ENCODE assay signal across 8 mouse cellular contexts in genomic region chr9:75440796-75441666, GRCm38 (mm10). TPM values are rescaled to one million over a fixed set of nuclear protein-coding genes. Genes with fewer than 3 reads are reported as not detected.
DNase-seq lines count a peak whose midpoint lies in the region; ATAC-seq lines count a peak whose summit lies in the region.

Gene Leo1 (plus strand): TSS chr9:75441524.

- peak; percentile 92 for ATAC-seq in intestine, embryonic 14.5 days (replicated peaks; ENCODE audit: low FRiP score, low TSS enrichment, low read depth)

- intact Hi-C loops in gastrocnemius, postnatal 14 days (cut with DNase I; ENCODE audit: low total_unique reads), result no loop called here
- intact Hi-C loops in left cerebral cortex, postnatal 14 days (cut with DNase I), result loop anchor here (1.0 to 2.0 kb wide), 2 partner anchors 32 to 158 kb away; no protein-coding TSS in a partner anchor

- peak within 1 kb of the TSS; percentile 67 for H3K4me3 ChIP-seq in intestine, embryonic 14.5 days (ENCODE audit: low read depth, low read length)

- DNase-seq in adipocyte (ENCODE audit: low spot score), result peak; percentile 88
- peak; percentile 94 for DNase-seq in embryo, embryonic 10 days (ENCODE audit: low spot score)
- DNase-seq in gastrocnemius, postnatal 14 days, result peak; percentile 88
- peak; percentile 93 for DNase-seq in intestine, embryonic 14.5 days (ENCODE audit: low spot score)
- peak; percentile 91 to 94 for DNase-seq in left cerebral cortex, postnatal 14 days (ENCODE audit: low spot score in 2 of 2)
- peak; percentile 92 for DNase-seq in mesoderm, embryonic 11.5 days (ENCODE audit: low read depth, low spot score)
- peak; percentile 89 to 93 for DNase-seq in right cerebral cortex, postnatal 36 days (ENCODE audit: low spot score in 2 of 2)
- DNase-seq in yolk sac, embryonic 10.5 days (ENCODE audit: low spot score), result peak; percentile 93

- peak within 1 kb of the TSS; percentile 78 for H3K27ac ChIP-seq in intestine, embryonic 14.5 days (ENCODE audit: low read depth)

- H3K9me3 ChIP-seq in intestine, embryonic 14.5 days (ENCODE audit: control insufficient read depth, low read length), result no peaks in the 10 kb centered on the region

- WGBS in intestine, embryonic 14.5 days, result under 1% methylated on average over 39 of the region's 45 CpGs

- H3K9ac ChIP-seq in intestine, embryonic 14.5 days (ENCODE audit: low read length), result peak within 1 kb of the TSS; percentile 67

- H3K4me2 ChIP-seq in intestine, embryonic 14.5 days (ENCODE audit: low read length), result peak within 1 kb of the TSS; percentile 73

- H3K27me3 ChIP-seq in intestine, embryonic 14.5 days (replicated peaks; ENCODE audit: control insufficient read depth, insufficient read depth, low read length), result no peaks in the 10 kb centered on the region

- peaks cover 16% of the 10 kb centered on the region for H3K36me3 ChIP-seq in intestine, embryonic 14.5 days (ENCODE audit: control insufficient read depth, insufficient read depth, low read length)

- H3K4me1 ChIP-seq in intestine, embryonic 14.5 days (replicated peaks; ENCODE audit: control insufficient read depth, insufficient read depth, low read length), result peaks cover 9% of the 10 kb centered on the region

RNA-seq across cellular contexts. Expression of gene Leo1, which starts in this region (rescaled TPM):
- 10 to 100 TPM; 17.3 to 22.2 TPM for total RNA-seq in gastrocnemius, postnatal 14 days (2021)
- polyA plus RNA-seq in intestine, embryonic 14.5 days (2014; fragmentation: Nextera tagmentation; extraction: Ambion mirVana), result 35.1 and 35.3 TPM in 2 replicates
- total RNA-seq in left cerebral cortex, postnatal 14 days (2021), result 10 to 100 TPM; 27.9 to 29.4 TPM

Comparison
In these comparisons a context has a peak if more than half of its experiments do, and no peak if none do; other contexts are left out.
1. Peak in every context shown above with its lines: DNase-seq, ATAC-seq, H3K4me3 ChIP-seq and H3K27ac ChIP-seq.